Mouse (Mus musculus): Measurements from ENCODE around the gene Angptl1. TPM values are rescaled to one million over a fixed set of nuclear protein-coding genes. Genes with fewer than 3 reads are reported as not detected.
A peak's percentile ranks its signal among the peaks of the same experiment; 100 is the strongest.

Gene Angptl1
- total and polyA plus RNA-seq, 3 experiments, result 0.08 to 0.23 TPM; not detected in 1

GRCm38 (mm10) chr1:156905660-156906059, 67.3 kb downstream of the Angptl1 start:
- no peak overlapping the region for H3K9ac ChIP-seq (ENCODE audit: insufficient read depth, low read depth)
- no peaks in the 10 kb centered on the region for H3K27me3 ChIP-seq (replicated peaks)
- no peak overlapping the region for H3K27ac ChIP-seq (ENCODE audit: insufficient read depth, low read depth)
- TF ChIP-seq CHD1 (IDR thresholded peaks at IDR 0.05; ENCODE audit: low read depth, low read length) (no peak), ZNF384 (IDR thresholded peaks at IDR 0.05; ENCODE audit: low read depth, low read length) (no peak), MXI1 (IDR thresholded peaks at IDR 0.05; ENCODE audit: low read depth, low read length) (no peak), SIN3A (IDR thresholded peaks at IDR 0.05; ENCODE audit: low read length) (no peak), TCF12 (IDR thresholded peaks at IDR 0.05; ENCODE audit: low read depth, low read length) (no peak), ELF1 (IDR thresholded peaks at IDR 0.05; ENCODE audit: low read depth, low read length) (no peak)
- H3K79me2 ChIP-seq (replicated peaks; ENCODE audit: control insufficient read depth, extremely low read depth, insufficient read depth, poor library complexity, severe bottlenecking), result peaks cover 69% of the 10 kb centered on the region
- no peaks in the 10 kb centered on the region for H3K9me3 ChIP-seq (replicated peaks; ENCODE audit: low read length)
- in situ Hi-C loops (cut with MboI; ENCODE audit: low pct_ligation_motif_present, low pct_unique_long_range_greater_than_20kb, low sequenced_read_pairs), result no loop called here
- dilution Hi-C loops (cut with MboI; ENCODE audit: extremely low pct_ligation_motif_present, extremely low pct_unique_long_range_greater_than_20kb, low sequenced_read_pairs), result no loop called here
- H3K36me3 ChIP-seq (replicated peaks in 1 of 2; ENCODE audit: control insufficient read depth in 1 of 2, insufficient read depth in 1 of 2, low read length in 1 of 2), result peaks cover 45 to 76% of the 10 kb centered on the region in 2 experiments
- peaks cover 5 to 35% of the 10 kb centered on the region in 2 experiments; a peak in 3 of 4 replicates for H3K4me1 ChIP-seq (ENCODE audit: control insufficient read depth in 1 of 2, insufficient read depth in 2 of 2)
- DNase-seq (ENCODE audit: extremely low read depth), result no peak
- H3K4me2 ChIP-seq (ENCODE audit: insufficient read depth, low read depth, poor library complexity, severe bottlenecking), result no peak overlapping the region
- no peak overlapping the region for H3K4me3 ChIP-seq (replicated peaks in 1 of 3; ENCODE audit: low read depth in 2 of 3, low read length in 2 of 3, poor library complexity in 1 of 3)

- no peak overlapping the region for H3K4me2 ChIP-seq (ENCODE audit: insufficient read depth, low read depth, poor library complexity, severe bottlenecking)
- no peaks in the 10 kb centered on the region for H3K9me3 ChIP-seq (replicated peaks; ENCODE audit: low read length)
- H3K4me3 ChIP-seq (replicated peaks in 1 of 3; ENCODE audit: low read depth in 2 of 3, low read length in 2 of 3, poor library complexity in 1 of 3), result no peak overlapping the region
- dilution Hi-C loops (cut with MboI; ENCODE audit: extremely low pct_ligation_motif_present, extremely low pct_unique_long_range_greater_than_20kb, low sequenced_read_pairs) (no loop called here), in situ Hi-C loops (cut with MboI; ENCODE audit: low pct_ligation_motif_present, low pct_unique_long_range_greater_than_20kb, low sequenced_read_pairs) (no loop called here)
- peaks cover 78% of the 10 kb centered on the region for H3K79me2 ChIP-seq (replicated peaks; ENCODE audit: control insufficient read depth, extremely low read depth, insufficient read depth, poor library complexity, severe bottlenecking)
- H3K27ac ChIP-seq (ENCODE audit: insufficient read depth, low read depth), result no peak overlapping the region
- DNase-seq (ENCODE audit: extremely low read depth), result no peak
- H3K4me1 ChIP-seq (ENCODE audit: control insufficient read depth in 1 of 2, insufficient read depth in 2 of 2), result peaks cover 14 to 61% of the 10 kb centered on the region in 2 experiments
- H3K27me3 ChIP-seq (replicated peaks), result no peaks in the 10 kb centered on the region
- no peak overlapping the region for H3K9ac ChIP-seq (ENCODE audit: insufficient read depth, low read depth)
- TF ChIP-seq BHLHE40 (IDR thresholded peaks at IDR 0.05; ENCODE audit: low read depth, low read length) (no peak), RCOR1 (conservative IDR thresholded peaks at IDR 0.05; ENCODE audit: low read depth, low read length) (no peak), USF2 (conservative IDR thresholded peaks at IDR 0.05; ENCODE audit: low read depth, low read length) (no peak), ELF1 (IDR thresholded peaks at IDR 0.05; ENCODE audit: low read depth, low read length) (no peak), NELFE (IDR thresholded peaks at IDR 0.05; ENCODE audit: low read depth, low read length) (no peak), POLR2A (IDR thresholded peaks at IDR 0.05; ENCODE audit: low read depth, low read length) (no peak), MXI1 (IDR thresholded peaks at IDR 0.05; ENCODE audit: low read depth, low read length) (no peak), NRF1 (IDR thresholded peaks at IDR 0.05; ENCODE audit: low read depth, low read length) (no peak), JUN (IDR thresholded peaks at IDR 0.05; ENCODE audit: insufficient read depth, low read depth, low read length) (no peak)
- peaks cover 29 to 44% of the 10 kb centered on the region in 2 experiments for H3K36me3 ChIP-seq (replicated peaks in 1 of 2; ENCODE audit: control insufficient read depth in 1 of 2, insufficient read depth in 1 of 2, low read length in 1 of 2)
These were observed 70.9 kb downstream of the Angptl1 start for GRCm38 (mm10) chr1:156909265-156909664.

GRCm38 (mm10) chr1:156909866-156910265, 71.5 kb downstream of the Angptl1 start:
- H3K4me2 ChIP-seq (ENCODE audit: insufficient read depth, low read depth, poor library complexity, severe bottlenecking), result no peak overlapping the region
- no peak overlapping the region for H3K4me3 ChIP-seq (replicated peaks in 1 of 3; ENCODE audit: low read depth in 2 of 3, low read length in 2 of 3, poor library complexity in 1 of 3)
- peaks cover 82% of the 10 kb centered on the region for H3K79me2 ChIP-seq (replicated peaks; ENCODE audit: control insufficient read depth, extremely low read depth, insufficient read depth, poor library complexity, severe bottlenecking)
- in situ Hi-C loops (cut with MboI; ENCODE audit: low pct_ligation_motif_present, low pct_unique_long_range_greater_than_20kb, low sequenced_read_pairs), result no loop called here
- H3K27ac ChIP-seq (ENCODE audit: insufficient read depth, low read depth), result no peak overlapping the region
- no peak for DNase-seq (ENCODE audit: extremely low read depth)
- H3K4me1 ChIP-seq (ENCODE audit: control insufficient read depth in 1 of 2, insufficient read depth in 2 of 2), result peaks cover 15 to 65% of the 10 kb centered on the region in 2 experiments
- peak; percentile 25 for TF ChIP-seq RAD21 (IDR thresholded peaks at IDR 0.05; ENCODE audit: low read depth, low read length)
- TF ChIP-seq ELF1 (IDR thresholded peaks at IDR 0.05; ENCODE audit: low read depth, low read length), result no peak
- peak in 1 of 2 experiments; percentile 42; a peak in 1 of 4 replicates for TF ChIP-seq CTCF (conservative IDR thresholded peaks at IDR 0.05 in 1 of 2, IDR thresholded peaks at IDR 0.05 in 1 of 2; ENCODE audit: low read depth in 2 of 2, low read length in 2 of 2)
- TF ChIP-seq TCF12 (IDR thresholded peaks at IDR 0.05; ENCODE audit: low read depth, low read length), result no peak
- peaks cover 27 to 42% of the 10 kb centered on the region in 2 experiments for H3K36me3 ChIP-seq (replicated peaks in 1 of 2; ENCODE audit: control insufficient read depth in 1 of 2, insufficient read depth in 1 of 2, low read length in 1 of 2)
- H3K9ac ChIP-seq (ENCODE audit: insufficient read depth, low read depth), result no peak overlapping the region
- no peaks in the 10 kb centered on the region for H3K27me3 ChIP-seq (replicated peaks)
- no peaks in the 10 kb centered on the region for H3K9me3 ChIP-seq (replicated peaks; ENCODE audit: low read length)
- dilution Hi-C loops (cut with MboI; ENCODE audit: extremely low pct_ligation_motif_present, extremely low pct_unique_long_range_greater_than_20kb, low sequenced_read_pairs), result no loop called here

Other genes with a start within 250 kb of the Angptl1 start
- 37.2 and 37.6 TPM in 2 replicates for gene Tor3a, start 164.2 kb upstream of the Angptl1 start, total RNA-seq (2012; rRNA removed)
- 50.5 and 53.8 TPM in 2 replicates for gene Tor3a, start 164.2 kb upstream of the Angptl1 start, total RNA-seq (2014; rRNA removed)
- gene Tor3a, start 164.2 kb upstream of the Angptl1 start, polyA plus RNA-seq (2012; ENCODE audit: insufficient read length, low read depth), result 85.7 and 88.6 TPM in 2 replicates
- gene Fam20b, start 119.5 kb upstream of the Angptl1 start, total RNA-seq (2012; rRNA removed), result 22.3 and 23.0 TPM in 2 replicates
- gene Fam20b, start 119.5 kb upstream of the Angptl1 start, total RNA-seq (2014; rRNA removed), result 25.7 and 26.5 TPM in 2 replicates
- gene Fam20b, start 119.5 kb upstream of the Angptl1 start, polyA plus RNA-seq (2012; ENCODE audit: insufficient read length, low read depth), result 19.5 and 21.2 TPM in 2 replicates
- gene Ralgps2, start 101.1 kb downstream of the Angptl1 start, total RNA-seq (2012; rRNA removed), result 149 and 174 TPM in 2 replicates
- gene Ralgps2, start 101.1 kb downstream of the Angptl1 start, total RNA-seq (2014; rRNA removed), result 65.1 and 71.8 TPM in 2 replicates
- 133 and 137 TPM in 2 replicates for gene Ralgps2, start 101.1 kb downstream of the Angptl1 start, polyA plus RNA-seq (2012; ENCODE audit: insufficient read length, low read depth)

Measured in CH12.LX (cell line).